Mouse (Mus musculus): ENCODE data around the gene Mindy4. TPM values are rescaled to one million over a fixed set of nuclear protein-coding genes. Genes with fewer than 3 reads are reported as not detected.

The Mindy4 gene
- polyA plus RNA-seq, 1 experiment from 2014 or later, result 15.0 TPM

DNA sequence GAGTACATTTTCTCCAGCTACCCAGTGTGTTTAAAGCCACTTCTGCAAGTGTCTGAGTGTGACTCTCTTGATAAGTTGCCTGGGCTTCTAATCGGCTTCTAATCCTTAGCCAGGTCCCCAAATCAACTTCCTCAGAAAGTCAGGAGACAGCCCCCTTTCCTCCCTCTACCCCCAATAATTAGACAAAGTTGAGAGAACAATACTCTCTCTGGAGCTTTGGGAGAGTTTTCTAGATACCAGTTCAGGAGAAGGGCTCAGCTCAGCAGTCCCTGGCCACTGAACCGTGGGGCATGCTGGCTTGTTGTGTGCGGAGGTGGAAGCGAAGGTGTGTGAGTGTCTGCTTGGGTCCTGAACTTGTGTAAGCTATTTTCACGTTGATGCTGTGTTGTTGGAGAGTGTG, 134.1 kb downstream of the Mindy4 start:
- Histone ChIP-seq H3K4me2 (no peak overlapping the region), H3K36me3 (ENCODE audit: poor library complexity, severe bottlenecking) (no peaks in the 10 kb centered on the region), H3K4me3 (no peak overlapping the region), H3K27ac (no peak overlapping the region), H3K4me1 (peaks cover 30% of the 10 kb centered on the region), H3K27me3 (no peaks in the 10 kb centered on the region), H3K9me3 (replicated peaks) (no peaks in the 10 kb centered on the region), H3K9ac (no peak overlapping the region)
- 87% methylated on average over 5 of the region's 5 CpGs for whole genome bisulfite sequencing
- no peak for ATAC-seq

DNA sequence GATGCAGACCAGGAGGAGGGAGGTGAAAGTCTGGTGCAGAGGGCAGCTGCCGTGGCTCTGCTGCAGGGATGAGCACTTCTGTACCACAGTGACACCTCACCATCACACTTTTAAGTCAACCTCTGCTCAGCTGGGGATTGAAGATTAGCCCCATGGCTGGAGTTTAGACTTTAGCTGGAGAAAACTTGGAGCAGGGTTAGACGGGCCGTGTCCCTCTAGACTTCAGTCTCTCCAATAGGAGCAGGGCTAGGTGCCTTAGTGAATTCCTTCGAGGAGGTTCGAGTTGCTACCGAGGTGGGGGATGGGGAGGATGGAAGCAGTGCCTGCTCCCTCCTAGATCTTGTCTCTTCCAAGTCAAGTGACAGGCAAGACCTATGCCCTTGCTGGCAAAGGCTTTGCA, 134.9 kb downstream of the Mindy4 start:
- 62% methylated on average over 6 of the region's 6 CpGs for WGBS
- Histone ChIP-seq H3K4me2 (no peak overlapping the region), H3K27me3 (no peaks in the 10 kb centered on the region), H3K9me3 (replicated peaks) (no peaks in the 10 kb centered on the region), H3K36me3 (ENCODE audit: poor library complexity, severe bottlenecking) (no peaks in the 10 kb centered on the region), H3K27ac (no peak overlapping the region), H3K9ac (no peak overlapping the region), H3K4me3 (no peak overlapping the region), H3K4me1 (peaks cover 27% of the 10 kb centered on the region)
- no peak for ATAC-seq

DNA sequence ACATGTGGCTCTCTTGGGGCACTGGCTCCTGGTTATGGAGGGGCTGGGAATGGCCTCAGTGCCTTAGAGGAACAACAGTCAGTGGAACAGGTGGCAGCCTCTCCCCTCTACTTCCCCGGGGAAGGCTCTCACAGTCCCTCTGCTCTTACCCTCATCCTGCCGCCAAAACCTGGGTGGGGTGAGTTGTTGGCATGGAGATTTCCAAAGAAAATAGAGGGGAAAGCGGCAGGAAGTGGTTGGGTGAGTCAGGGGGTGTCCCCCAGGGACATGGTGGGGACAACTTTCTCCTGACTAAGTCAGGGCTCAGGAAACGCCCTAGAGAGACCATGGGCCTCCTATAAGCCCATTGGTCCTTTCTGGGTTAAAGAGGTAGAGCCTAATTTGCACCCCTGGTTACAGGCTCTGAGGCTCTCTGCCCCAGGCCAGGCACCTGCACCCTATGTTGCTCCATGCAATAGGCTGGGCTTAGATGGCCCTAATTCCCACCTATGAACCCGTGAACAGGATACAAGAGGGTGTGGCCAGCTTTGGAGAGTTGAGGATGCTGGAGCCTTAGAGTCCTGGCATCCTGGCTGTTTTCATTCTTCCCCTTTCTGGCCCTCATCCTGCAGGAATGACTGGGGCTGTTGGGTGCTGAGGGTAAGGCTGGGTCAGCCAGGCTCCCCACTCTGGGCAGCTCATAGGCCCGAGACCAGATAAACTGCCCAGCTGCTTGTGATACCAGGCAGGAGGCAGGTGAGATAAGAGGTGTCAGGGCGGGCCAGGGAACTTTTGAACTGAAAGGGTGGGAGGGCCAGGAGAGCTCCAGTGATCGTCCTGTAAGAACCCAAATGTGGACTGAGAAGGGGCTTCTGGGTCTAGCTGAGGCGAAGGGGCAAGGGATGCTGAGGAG, 136.0 kb downstream of the Mindy4 start:
- H3K36me3 ChIP-seq (ENCODE audit: poor library complexity, severe bottlenecking), result no peaks in the 10 kb centered on the region
- no peaks in the 10 kb centered on the region for H3K27me3 ChIP-seq
- no peak overlapping the region for H3K27ac ChIP-seq
- no peak overlapping the region for H3K9ac ChIP-seq
- WGBS, result 80% methylated on average over 9 of the region's 9 CpGs
- H3K9me3 ChIP-seq (replicated peaks), result no peaks in the 10 kb centered on the region
- ATAC-seq, result no peak
- H3K4me2 ChIP-seq, result no peak overlapping the region
- H3K4me1 ChIP-seq, result peaks cover 24% of the 10 kb centered on the region
- H3K4me3 ChIP-seq, result no peak overlapping the region

DNA sequence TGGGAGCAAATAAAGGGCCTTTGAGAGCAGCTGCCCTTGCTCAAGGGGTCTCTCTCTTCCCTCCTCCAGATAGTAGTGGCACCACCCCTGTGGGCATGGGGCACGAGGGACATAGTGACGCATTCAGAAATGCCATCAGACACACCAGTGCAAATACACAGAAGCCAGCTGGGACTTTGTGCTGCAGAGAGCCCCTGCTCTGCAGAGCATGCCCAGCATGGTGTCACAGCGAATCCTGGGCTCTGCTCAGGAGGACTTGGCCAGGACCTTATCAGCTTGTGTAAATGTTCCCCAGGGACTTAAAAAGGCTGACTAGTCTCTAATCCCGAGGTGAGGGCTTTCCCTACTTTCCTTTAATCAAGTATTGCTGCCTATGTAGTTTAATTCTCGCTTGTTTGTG, 138.5 kb downstream of the Mindy4 start:
- Histone ChIP-seq H3K4me1 (peaks cover 13% of the 10 kb centered on the region), H3K4me2 (no peak overlapping the region), H3K36me3 (ENCODE audit: poor library complexity, severe bottlenecking) (no peaks in the 10 kb centered on the region), H3K9ac (no peak overlapping the region), H3K4me3 (no peak overlapping the region), H3K27me3 (no peaks in the 10 kb centered on the region), H3K27ac (no peak overlapping the region), H3K9me3 (replicated peaks) (no peaks in the 10 kb centered on the region)
- ATAC-seq, result no peak
- WGBS, result 25% methylated on average over 5 of the region's 5 CpGs

DNA sequence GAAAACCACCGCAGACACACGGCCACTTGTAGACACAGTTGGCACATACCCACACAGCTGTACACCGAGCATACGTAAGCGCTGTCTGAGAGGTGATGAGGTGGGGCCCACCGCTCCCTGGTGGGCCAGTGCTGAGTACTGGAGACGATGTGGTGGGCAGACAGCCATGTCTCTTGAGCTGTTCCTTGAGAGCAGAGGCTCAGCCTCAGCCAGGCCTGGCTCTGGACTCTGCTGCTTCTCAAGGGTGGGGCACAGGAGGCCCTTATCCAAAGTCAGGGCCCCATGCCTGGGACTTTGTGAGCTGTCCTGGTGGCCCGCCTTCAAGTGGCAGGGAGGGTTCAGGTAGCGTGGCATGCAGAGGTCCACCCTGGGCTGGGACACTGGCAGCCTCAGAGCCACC, 139.1 kb downstream of the Mindy4 start:
- WGBS, result 65% methylated on average over 9 of the region's 9 CpGs
- Histone ChIP-seq H3K4me1 (peaks cover 13% of the 10 kb centered on the region), H3K4me2 (no peak overlapping the region), H3K27me3 (no peaks in the 10 kb centered on the region), H3K9me3 (replicated peaks) (no peaks in the 10 kb centered on the region), H3K27ac (no peak overlapping the region), H3K9ac (no peak overlapping the region), H3K36me3 (ENCODE audit: poor library complexity, severe bottlenecking) (no peaks in the 10 kb centered on the region), H3K4me3 (no peak overlapping the region)
- 0 out of 2 replicates have a peak, but pooled peaks have one; percentile 28 for ATAC-seq

DNA sequence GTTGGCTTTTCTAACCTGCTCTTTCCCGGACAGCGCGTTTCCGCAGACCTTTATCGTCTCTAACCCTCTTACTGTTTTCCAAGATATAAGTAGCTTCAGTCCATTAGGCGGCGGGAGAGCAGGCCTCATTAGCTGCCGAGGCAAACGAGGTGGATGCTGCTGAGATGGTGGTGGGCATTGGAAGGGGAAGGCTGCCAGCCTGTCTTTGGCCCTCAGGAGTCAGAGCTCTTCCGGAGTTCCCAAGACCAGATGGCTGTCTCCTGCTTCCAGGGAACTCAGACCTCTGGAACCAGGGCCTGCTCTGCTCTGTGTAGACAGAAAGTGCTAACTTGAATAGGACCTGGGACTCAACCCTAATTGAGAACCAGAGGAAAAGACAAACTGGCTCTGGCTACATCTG, 140.3 kb downstream of the Mindy4 start:
- H3K27me3 ChIP-seq, result no peaks in the 10 kb centered on the region
- H3K27ac ChIP-seq, result no peak overlapping the region
- 74% methylated on average over 10 of the region's 10 CpGs for WGBS
- peaks cover 13% of the 10 kb centered on the region for H3K4me1 ChIP-seq
- ATAC-seq, result no peak
- H3K4me3 ChIP-seq, result no peak overlapping the region
- no peak overlapping the region for H3K4me2 ChIP-seq
- H3K36me3 ChIP-seq (ENCODE audit: poor library complexity, severe bottlenecking), result no peaks in the 10 kb centered on the region
- H3K9me3 ChIP-seq (replicated peaks), result no peaks in the 10 kb centered on the region
- H3K9ac ChIP-seq, result no peak overlapping the region

DNA sequence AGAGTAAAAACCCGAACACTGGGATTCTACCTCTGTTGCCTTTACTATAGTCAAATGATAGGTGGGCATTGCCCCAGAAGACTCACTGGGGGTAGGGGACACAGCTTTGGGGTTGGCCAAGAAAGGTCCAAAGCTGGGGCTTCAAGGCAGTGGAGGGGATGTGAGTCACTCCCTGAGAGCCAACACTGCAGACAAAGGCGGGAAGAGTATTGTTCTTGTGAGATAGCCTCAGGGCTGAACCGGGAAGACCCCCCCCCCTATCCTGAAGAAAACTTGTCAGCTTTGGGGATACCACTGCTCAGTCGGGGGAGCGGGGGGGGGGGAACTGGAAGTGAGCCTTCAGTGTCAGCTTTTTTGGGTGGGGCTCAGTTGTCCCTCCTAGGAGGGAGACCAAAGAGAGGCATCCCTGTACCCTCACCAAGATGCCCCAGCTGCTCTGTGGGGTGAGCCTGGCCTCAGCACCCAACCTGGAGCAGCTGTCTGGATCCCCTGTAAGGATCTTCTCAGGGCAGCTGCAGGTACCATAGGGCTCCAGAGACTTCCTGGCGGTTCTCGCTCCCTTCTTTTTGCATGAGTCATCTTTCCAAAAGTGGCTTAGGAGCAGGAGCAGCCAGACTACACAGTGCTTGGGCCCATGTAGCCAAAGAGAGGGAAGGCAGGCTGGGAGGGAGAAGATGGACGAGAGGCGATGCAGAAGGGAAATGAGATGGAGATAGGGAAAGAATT, 141.3 kb downstream of the Mindy4 start:
- WGBS, result 94% methylated on average over 9 of the region's 9 CpGs
- no peaks in the 10 kb centered on the region for H3K9me3 ChIP-seq (replicated peaks)
- no peak overlapping the region for H3K4me3 ChIP-seq

DNA sequence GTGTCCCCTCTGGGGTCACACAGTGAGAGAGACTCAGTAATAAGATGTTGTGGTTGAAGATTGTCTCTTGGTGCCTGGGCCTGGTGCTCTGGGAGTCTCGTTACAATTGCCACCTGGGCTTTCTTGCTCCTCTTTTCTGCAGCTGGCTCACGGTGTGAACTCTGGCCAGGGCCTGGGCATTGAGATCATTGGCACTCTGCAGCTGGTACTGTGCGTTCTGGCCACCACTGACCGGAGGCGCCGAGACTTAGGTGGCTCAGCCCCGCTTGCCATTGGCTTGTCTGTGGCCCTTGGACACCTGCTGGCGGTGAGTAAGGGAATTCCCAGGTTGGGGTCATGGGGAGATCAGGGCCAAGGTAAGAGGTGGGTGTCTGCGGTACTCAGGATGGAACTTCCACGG, 142.1 kb downstream of the Mindy4 start:
- Histone ChIP-seq H3K4me2 (no peak overlapping the region), H3K9me3 (replicated peaks) (no peaks in the 10 kb centered on the region; the same call in 1 of the 2 replicates), H3K27ac (no peak overlapping the region), H3K9ac (no peak overlapping the region), H3K27me3 (no peaks in the 10 kb centered on the region), H3K4me1 (peaks cover 13% of the 10 kb centered on the region), H3K36me3 (ENCODE audit: poor library complexity, severe bottlenecking) (no peaks in the 10 kb centered on the region), H3K4me3 (no peak overlapping the region)
- no peak for ATAC-seq
- 85% methylated on average over 10 of the region's 10 CpGs for WGBS

More for the DNA sequence above, 141.3 kb downstream of the Mindy4 start:
- no peak for ATAC-seq
- no peaks in the 10 kb centered on the region for H3K36me3 ChIP-seq (ENCODE audit: poor library complexity, severe bottlenecking)
- H3K4me1 ChIP-seq, result peaks cover 13% of the 10 kb centered on the region
- H3K27me3 ChIP-seq, result no peaks in the 10 kb centered on the region
- no peak overlapping the region for H3K4me2 ChIP-seq
- no peak overlapping the region for H3K27ac ChIP-seq
- H3K9ac ChIP-seq, result no peak overlapping the region

DNA sequence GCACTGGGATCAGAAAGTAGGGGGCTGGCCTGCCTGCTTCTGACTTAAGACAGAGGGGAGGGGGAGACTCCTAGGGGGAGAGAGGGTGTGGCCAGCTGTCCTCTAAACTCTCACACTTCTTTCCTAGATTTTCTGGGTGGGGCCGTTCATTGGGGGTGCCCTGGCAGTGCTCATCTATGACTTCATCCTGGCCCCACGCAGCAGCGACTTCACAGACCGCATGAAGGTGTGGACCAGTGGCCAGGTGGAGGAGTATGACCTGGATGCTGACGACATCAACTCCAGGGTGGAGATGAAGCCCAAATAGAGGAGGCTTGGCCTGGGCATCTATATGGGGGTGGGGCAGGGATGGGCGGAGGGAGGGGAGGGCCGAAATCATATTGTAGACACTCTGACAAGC, 143.3 kb downstream of the Mindy4 start:
- Histone ChIP-seq H3K9me3 (replicated peaks) (no peaks in the 10 kb centered on the region; the same call in 1 of the 2 replicates), H3K27me3 (no peaks in the 10 kb centered on the region), H3K4me3 (no peak overlapping the region), H3K4me1 (peaks cover 10% of the 10 kb centered on the region), H3K27ac (no peak overlapping the region), H3K4me2 (no peak overlapping the region), H3K9ac (no peak overlapping the region), H3K36me3 (ENCODE audit: poor library complexity, severe bottlenecking) (no peaks in the 10 kb centered on the region)
- 86% methylated on average over 7 of the region's 7 CpGs for WGBS
- ATAC-seq, result no peak

DNA sequence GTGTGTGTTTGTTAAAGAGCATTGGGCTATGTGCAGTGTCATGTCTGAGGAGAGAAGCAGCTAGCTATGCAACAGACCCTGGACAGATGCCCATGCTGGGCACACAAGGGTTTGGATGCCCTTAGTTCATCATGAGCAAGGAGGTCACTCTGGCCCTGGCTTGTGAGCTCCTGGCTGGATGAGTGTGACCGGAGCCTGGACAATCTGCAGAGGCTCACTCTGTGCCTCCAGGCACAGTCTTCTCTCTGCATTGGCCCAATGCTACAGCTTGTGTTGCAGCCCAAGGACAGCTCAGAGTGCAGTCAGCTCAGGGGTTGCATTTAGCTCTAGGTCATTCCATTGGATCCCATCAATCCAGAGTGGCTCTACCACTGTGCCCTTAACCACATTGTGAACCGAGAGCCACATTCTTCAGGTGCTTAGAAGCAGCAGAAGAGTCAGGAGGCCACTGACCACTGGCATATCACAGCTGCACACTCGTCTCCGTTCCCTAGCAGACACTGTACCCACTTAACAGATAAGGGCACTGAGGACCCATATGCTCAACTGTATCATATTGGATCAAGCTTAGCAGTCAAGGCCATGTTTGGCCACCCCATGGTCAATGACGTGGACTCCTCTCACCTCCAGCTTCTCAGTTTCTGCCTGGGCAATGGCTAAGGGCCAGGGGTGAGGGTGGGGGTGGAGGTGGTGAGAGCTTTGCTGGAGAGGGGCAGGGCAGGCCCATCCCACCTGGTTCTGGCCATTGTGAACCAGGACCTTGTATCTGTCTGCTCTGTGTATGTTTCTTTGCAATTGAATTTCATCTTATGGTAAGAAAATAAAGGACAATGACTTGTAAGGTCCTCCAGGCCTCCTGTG, 144.8 kb downstream of the Mindy4 start:
- H3K9me3 ChIP-seq (replicated peaks), result no peaks in the 10 kb centered on the region; the same call in 1 of the 2 replicates
- no peak overlapping the region for H3K4me3 ChIP-seq
- no peak for ATAC-seq
- no peak overlapping the region for H3K27ac ChIP-seq
- H3K9ac ChIP-seq, result no peak overlapping the region
- H3K4me2 ChIP-seq, result no peak overlapping the region
- no peaks in the 10 kb centered on the region for H3K36me3 ChIP-seq (ENCODE audit: poor library complexity, severe bottlenecking)
- H3K4me1 ChIP-seq, result no peaks in the 10 kb centered on the region
- H3K27me3 ChIP-seq, result no peaks in the 10 kb centered on the region
- 85% methylated on average over 5 of the region's 5 CpGs for WGBS

DNA sequence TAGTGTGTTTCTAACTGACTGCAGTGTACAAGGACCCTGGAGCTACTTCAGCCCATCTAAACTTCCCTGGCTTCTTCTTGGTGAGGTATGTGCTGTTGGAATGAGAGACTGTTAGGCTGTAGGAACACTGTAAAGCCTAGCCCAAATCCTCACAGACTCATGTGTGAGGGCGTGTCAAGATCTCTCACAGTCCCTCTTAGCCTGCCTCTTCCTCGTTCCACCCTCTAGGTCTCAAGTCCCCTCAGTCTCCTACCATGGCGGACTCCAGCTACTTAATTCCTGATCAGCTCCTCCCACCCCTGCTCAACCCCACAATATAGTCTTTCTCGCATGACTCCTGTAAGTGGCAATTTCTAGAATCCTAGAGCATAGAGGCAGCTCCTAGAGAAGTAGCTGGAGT, 146.0 kb downstream of the Mindy4 start:
- Histone ChIP-seq H3K4me3 (no peak overlapping the region), H3K9me3 (replicated peaks) (no peaks in the 10 kb centered on the region; the same call in 1 of the 2 replicates), H3K27me3 (no peaks in the 10 kb centered on the region), H3K9ac (no peak overlapping the region), H3K27ac (no peak overlapping the region), H3K4me2 (no peak overlapping the region), H3K4me1 (no peaks in the 10 kb centered on the region), H3K36me3 (ENCODE audit: poor library complexity, severe bottlenecking) (no peaks in the 10 kb centered on the region)
- no peak for ATAC-seq
- 81% methylated on average over 4 of the region's 4 CpGs for WGBS
